Mouse (Mus musculus) liver, embryonic 12.5 days (tissue): Measurements from ENCODE around the gene Prb1. TPM values are rescaled to one million over a fixed set of nuclear protein-coding genes. Genes with fewer than 3 reads are reported as not detected.
"Not testable (repeated sequence)": the region's sequence is repeated elsewhere in the genome, so short reads cannot be mapped to it uniquely, and the experiment has no call there.

Experiments
- ATAC-seq: fragments of 200-750 bp; cut with Nextera tagmentation; 2 replicates; pipeline ENCODE4 v1.8.0; 2017; ENCODE audit warnings: moderate number of reproducible peaks, mild to moderate bottlenecking, moderate library complexity
- H3K27ac ChIP-seq: fragments of 300-500 bp; sonication (generic); 2 replicates; pipeline ENCODE4 v1.5.1; 2016; ENCODE audit warnings: mild to moderate bottlenecking
- H3K27me3 ChIP-seq: fragments of 300-500 bp; sonication (generic); replicated peaks from 2 replicates; pipeline ENCODE4 v1.6.1; 2016; ENCODE audit warnings: mild to moderate bottlenecking, moderate library complexity
- H3K36me3 ChIP-seq: fragments of 300-500 bp; sonication (generic); 2 replicates; pipeline ENCODE4 v1.6.1; 2016; ENCODE audit warnings: mild to moderate bottlenecking, moderate library complexity
- H3K4me1 ChIP-seq: fragments of 300-500 bp; sonication (generic); 2 replicates; pipeline ENCODE4 v1.6.1; 2016
- H3K4me2 ChIP-seq: fragments of 300-500 bp; sonication (generic); 2 replicates; pipeline ENCODE4 v1.6.1; 2016; ENCODE audit warnings: mild to moderate bottlenecking, moderate library complexity
- H3K4me3 ChIP-seq: fragments of 300-500 bp; sonication (generic); 2 replicates; pipeline ENCODE4 v1.5.1; 2016; ENCODE audit warnings: mild to moderate bottlenecking, moderate library complexity
- H3K9ac ChIP-seq: fragments of 300-500 bp; sonication (generic); 2 replicates; pipeline ENCODE4 v1.6.1; 2016; ENCODE audit warnings: mild to moderate bottlenecking, moderate library complexity
- H3K9me3 ChIP-seq: fragments of 300-500 bp; sonication (generic); replicated peaks from 2 replicates; pipeline ENCODE4 v1.6.1; 2016; ENCODE audit warnings: mild to moderate bottlenecking, moderate library complexity
- polyA plus RNA-seq: library from polyadenylated mRNA; unstranded; fragments of >200 nt; fragmentation: Nextera tagmentation; extraction: Ambion mirVana; gene quantifications from 2 replicates; pipeline ENCODE4 v1.2.1, GENCODE M21; 2016

Gene Prb1
- not detected in 2 replicates for polyA plus RNA-seq

- not testable (repeated sequence) for H3K27me3 ChIP-seq, ATAC-seq
These were observed at the start of gene Prb1 for GRCm38 (mm10) chr6:132210421-132210820. TSS of gene Prb1 (minus strand) at chr6:132210521.

More at GRCm38 (mm10) chr6:132210421-132210820, at the start of gene Prb1:
- H3K4me3 ChIP-seq, H3K9me3 ChIP-seq, H3K9ac ChIP-seq, H3K4me1 ChIP-seq, H3K4me2 ChIP-seq, H3K27ac ChIP-seq, H3K36me3 ChIP-seq: not testable (repeated sequence)

Other genes starting within 250 kb of the Prb1 start
- gene Prpmp5, start 104.2 kb upstream of the Prb1 start, polyA plus RNA-seq: not detected in 2 replicates
- gene Gm8882, start 153.6 kb upstream of the Prb1 start, polyA plus RNA-seq: not detected in 2 replicates